Mouse (Mus musculus): ENCODE measurements around the gene Crygn. TPM values are rescaled to one million over a fixed set of nuclear protein-coding genes. Genes with fewer than 3 reads are reported as not detected.
"Not testable (repeated sequence)": the region's sequence is repeated elsewhere in the genome, so short reads cannot be mapped to it uniquely, and the experiment has no call there.

The Crygn gene
- polyA plus RNA-seq, 1 experiment from 2014 or later = not detected

GRCm38 (mm10) chr5:24778843-24779140 is 21.0 kb upstream of the Crygn start:
- Histone ChIP-seq H3K27me3 (peaks cover 21% of the 10 kb centered on the region), H3K4me1 (0 out of 2 replicates have a peak, but pooled peaks cover 6% of the 10 kb centered on the region), H3K36me3 (ENCODE audit: poor library complexity, severe bottlenecking) (no peaks in the 10 kb centered on the region), H3K9ac (0 out of 2 replicates have a peak overlapping the region, but pooled peaks have one; percentile 6), H3K9me3 (replicated peaks) (no peaks in the 10 kb centered on the region), H3K4me2 (peak overlapping the region; percentile 30), H3K27ac (no peak overlapping the region), H3K4me3 (0 out of 2 replicates have a peak overlapping the region, but pooled peaks have one; percentile 3)
- ATAC-seq = no peak
- WGBS = 47% methylated on average over 13 of the region's 13 CpGs

DNA sequence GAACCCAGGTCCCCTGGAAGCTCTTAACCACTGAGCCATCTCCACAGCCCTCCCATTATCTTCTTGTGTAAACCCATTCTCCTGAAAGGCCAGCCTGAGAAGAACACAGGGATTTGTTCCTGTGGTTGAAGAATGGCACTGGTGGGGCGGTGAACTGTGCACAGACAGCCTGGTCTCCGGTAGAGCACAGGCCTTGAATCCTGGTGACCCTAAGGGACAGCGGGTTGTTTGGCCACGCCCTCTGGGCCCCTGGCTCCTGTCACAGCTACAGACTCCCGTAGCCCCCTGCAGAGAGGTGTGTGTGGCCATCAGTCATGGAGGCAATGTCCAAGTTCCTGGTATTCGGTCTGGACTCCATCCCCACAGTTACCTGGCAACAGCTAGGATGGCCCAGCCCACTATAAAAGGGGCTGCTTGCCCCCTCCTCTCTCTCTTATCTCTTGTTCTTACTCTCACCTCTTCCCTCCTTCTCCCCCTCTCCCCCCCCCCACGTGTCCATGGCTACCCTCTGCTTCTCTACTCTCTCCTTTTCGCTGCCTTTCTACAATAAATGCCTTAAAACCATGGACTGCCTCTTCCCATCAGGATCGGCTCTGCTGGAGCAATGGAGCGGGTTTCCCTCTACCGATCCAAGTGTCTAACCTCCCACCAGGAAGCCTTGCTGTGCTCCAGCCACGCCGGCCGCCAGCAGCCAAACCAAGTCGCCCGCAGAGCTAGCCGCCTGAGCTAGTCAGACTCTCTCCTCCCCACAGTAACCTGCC is 20.5 kb upstream of the Crygn start:
- H3K27ac ChIP-seq = no peak overlapping the region
- H3K4me3 ChIP-seq = 0 out of 2 replicates have a peak overlapping the region, but pooled peaks have one; percentile 3
- 0 out of 2 replicates have a peak, but pooled peaks cover 6% of the 10 kb centered on the region for H3K4me1 ChIP-seq
- H3K4me2 ChIP-seq = peak overlapping the region; percentile 30
- no peaks in the 10 kb centered on the region for H3K36me3 ChIP-seq (ENCODE audit: poor library complexity, severe bottlenecking)
- no peak for ATAC-seq
- WGBS = 20% methylated on average over 17 of the region's 17 CpGs
- H3K27me3 ChIP-seq = peaks cover 21% of the 10 kb centered on the region
- H3K9me3 ChIP-seq (replicated peaks) = no peaks in the 10 kb centered on the region
- H3K9ac ChIP-seq = 0 out of 2 replicates have a peak overlapping the region, but pooled peaks have one; percentile 6

GRCm38 (mm10) chr5:24776681-24777080 is 18.9 kb upstream of the Crygn start:
- H3K36me3 ChIP-seq (ENCODE audit: poor library complexity, severe bottlenecking) = no peaks in the 10 kb centered on the region
- H3K4me3 ChIP-seq = no peak overlapping the region
- 0 out of 2 replicates have a peak, but pooled peaks cover 6% of the 10 kb centered on the region for H3K4me1 ChIP-seq
- H3K9ac ChIP-seq = no peak overlapping the region
- H3K9me3 ChIP-seq (replicated peaks) = no peaks in the 10 kb centered on the region
- peaks cover 21% of the 10 kb centered on the region for H3K27me3 ChIP-seq
- WGBS = 72% methylated on average over 4 of the region's 4 CpGs
- no peak overlapping the region for H3K4me2 ChIP-seq
- no peak for ATAC-seq
- no peak overlapping the region for H3K27ac ChIP-seq

- ATAC-seq; H3K4me3 ChIP-seq; H3K4me2 ChIP-seq; H3K4me1 ChIP-seq; H3K27ac ChIP-seq; H3K36me3 ChIP-seq (ENCODE audit: poor library complexity, severe bottlenecking); H3K9ac ChIP-seq; H3K9me3 ChIP-seq (replicated peaks): not testable (repeated sequence)
- peaks cover 16% of the 10 kb centered on the region for H3K27me3 ChIP-seq
- WGBS = 71% methylated on average over 16 of the region's 16 CpGs
Observed at GRCm38 (mm10) chr5:24774549-24774948, 16.7 kb upstream of the Crygn start.

DNA sequence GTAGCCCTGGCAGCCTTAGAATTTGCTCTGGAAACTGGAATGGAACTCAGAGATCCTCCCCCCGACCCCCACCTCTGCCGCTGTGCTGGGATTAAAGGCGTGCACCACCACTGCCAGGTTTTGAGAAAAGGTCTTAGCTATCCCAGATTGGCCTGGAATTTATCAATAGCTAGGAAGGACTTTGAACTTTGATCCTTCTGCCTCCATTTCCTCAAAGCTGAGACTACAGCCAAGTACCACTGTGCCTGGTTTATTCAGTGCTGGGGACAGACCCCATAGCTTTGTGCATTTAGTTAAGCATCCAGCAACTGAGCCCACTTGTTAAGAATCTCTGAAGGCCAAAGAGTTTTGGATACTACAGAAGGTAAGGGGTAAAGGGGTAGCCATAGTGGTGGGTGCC is 877 bp downstream of the Crygn start:
- Histone ChIP-seq H3K36me3 (ENCODE audit: poor library complexity, severe bottlenecking) (no peaks in the 10 kb centered on the region), H3K4me1 (peaks cover 7% of the 10 kb centered on the region), H3K9me3 (replicated peaks) (no peaks in the 10 kb centered on the region), H3K27ac (no peak overlapping the region), H3K4me3 (no peak overlapping the region), H3K4me2 (no peak overlapping the region), H3K27me3 (peaks cover 14% of the 10 kb centered on the region; the same call in 1 of the 2 replicates), H3K9ac (no peak overlapping the region)
- 52% methylated on average over 3 of the region's 3 CpGs for WGBS
- ATAC-seq = no peak

- ATAC-seq = no peak
- Histone ChIP-seq H3K36me3 (ENCODE audit: poor library complexity, severe bottlenecking) (no peaks in the 10 kb centered on the region), H3K4me1 (peaks cover 25% of the 10 kb centered on the region), H3K27me3 (peaks cover 5% of the 10 kb centered on the region; the same call in 1 of the 2 replicates), H3K9me3 (replicated peaks) (no peaks in the 10 kb centered on the region), H3K27ac (no peak overlapping the region), H3K4me2 (peak overlapping the region; percentile 91), H3K9ac (no peak overlapping the region), H3K4me3 (no peak overlapping the region)
- WGBS = 17% methylated on average over 2 of the region's 2 CpGs
Observed at GRCm38 (mm10) chr5:24752175-24752498, 5.7 kb downstream of the Crygn start.

DNA sequence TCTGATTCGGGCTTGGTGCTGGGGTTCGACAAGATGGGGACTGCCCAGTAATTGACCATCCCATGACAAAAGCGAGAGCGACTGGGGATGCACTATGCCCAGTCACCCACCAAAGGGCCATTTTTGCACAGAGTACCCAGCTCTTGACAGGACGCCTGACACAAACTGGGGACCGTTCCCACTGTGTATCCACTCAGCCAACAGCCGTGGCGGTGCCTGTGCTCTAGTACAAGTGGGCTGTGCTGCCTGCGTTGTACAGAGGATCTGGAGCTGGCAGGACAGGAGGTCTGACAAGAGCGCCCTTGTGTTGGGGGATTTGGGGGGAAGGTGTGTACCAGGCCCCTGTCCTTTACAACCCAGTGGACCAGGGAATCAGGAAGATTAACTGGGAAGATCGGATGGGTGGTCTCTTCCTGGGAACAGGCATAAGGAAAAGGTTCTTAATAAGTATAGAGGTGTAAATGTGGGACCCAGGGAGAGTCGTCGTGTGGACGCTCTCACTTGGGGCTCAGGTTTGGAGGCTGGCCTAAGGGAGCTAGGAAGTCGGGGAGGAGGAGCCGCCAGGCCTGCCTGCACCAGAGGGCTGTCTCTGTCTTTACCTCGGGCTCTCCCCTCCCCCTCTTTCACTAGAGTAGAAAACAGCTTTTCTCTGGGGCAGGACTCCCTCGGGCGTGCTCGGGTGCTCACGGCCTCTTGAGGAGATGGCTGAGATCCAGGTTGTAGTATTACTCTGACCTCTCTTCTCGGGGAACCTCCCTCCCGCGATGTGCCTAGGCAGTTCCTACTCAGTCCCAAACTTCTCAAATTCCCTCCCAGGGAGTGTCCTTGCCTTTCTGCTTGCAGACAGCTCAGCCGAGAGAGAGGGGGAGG is 6.3 kb downstream of the Crygn start:
- Histone ChIP-seq H3K36me3 (ENCODE audit: poor library complexity, severe bottlenecking) (no peaks in the 10 kb centered on the region), H3K27me3 (0 out of 2 replicates have a peak, but pooled peaks cover 5% of the 10 kb centered on the region), H3K9me3 (replicated peaks) (no peaks in the 10 kb centered on the region), H3K9ac (peak overlapping the region; percentile 71), H3K4me3 (peak overlapping the region; percentile 59), H3K27ac (no peak overlapping the region), H3K4me1 (peaks cover 25% of the 10 kb centered on the region), H3K4me2 (peak overlapping the region; percentile 91)
- 3% methylated on average over 25 of the region's 25 CpGs for WGBS
- peak; percentile 72 for ATAC-seq

- WGBS = 1% methylated on average over 59 of the region's 59 CpGs
- H3K27ac ChIP-seq = peak overlapping the region; percentile 19
- ATAC-seq = peak; percentile 87
- H3K9me3 ChIP-seq (replicated peaks) = no peaks in the 10 kb centered on the region
- H3K4me1 ChIP-seq = peaks cover 25% of the 10 kb centered on the region
- H3K4me3 ChIP-seq = peak overlapping the region; percentile 59
- H3K9ac ChIP-seq = peak overlapping the region; percentile 71
- no peaks in the 10 kb centered on the region for H3K36me3 ChIP-seq (ENCODE audit: poor library complexity, severe bottlenecking)
- peak overlapping the region; percentile 91 for H3K4me2 ChIP-seq
- 0 out of 2 replicates have a peak, but pooled peaks cover 5% of the 10 kb centered on the region for H3K27me3 ChIP-seq
Observed at GRCm38 (mm10) chr5:24750321-24751304, 7.2 kb downstream of the Crygn start.

GRCm38 (mm10) chr5:24749731-24750130 is 8.1 kb downstream of the Crygn start:
- H3K4me1 ChIP-seq = peaks cover 25% of the 10 kb centered on the region
- H3K27me3 ChIP-seq = 0 out of 2 replicates have a peak, but pooled peaks cover 5% of the 10 kb centered on the region
- ATAC-seq = 0 out of 2 replicates have a peak, but pooled peaks have one; percentile 0
- peak overlapping the region; percentile 91 for H3K4me2 ChIP-seq
- H3K27ac ChIP-seq = peak overlapping the region; percentile 19
- no peaks in the 10 kb centered on the region for H3K9me3 ChIP-seq (replicated peaks)
- H3K36me3 ChIP-seq (ENCODE audit: poor library complexity, severe bottlenecking) = no peaks in the 10 kb centered on the region
- H3K9ac ChIP-seq = peak overlapping the region; percentile 71; the same call in 1 of the 2 replicates
- WGBS = 64% methylated on average over 5 of the region's 5 CpGs
- peak overlapping the region; percentile 59 for H3K4me3 ChIP-seq

- Histone ChIP-seq H3K9me3 (replicated peaks) (no peaks in the 10 kb centered on the region), H3K4me2 (no peak overlapping the region), H3K9ac (peak overlapping the region; percentile 26; the same call in 1 of the 2 replicates), H3K36me3 (ENCODE audit: poor library complexity, severe bottlenecking) (no peaks in the 10 kb centered on the region), H3K27ac (no peak overlapping the region), H3K27me3 (0 out of 2 replicates have a peak, but pooled peaks cover 5% of the 10 kb centered on the region), H3K4me1 (peaks cover 25% of the 10 kb centered on the region), H3K4me3 (no peak overlapping the region)
- WGBS = 10% methylated on average over 6 of the region's 6 CpGs
- no peak for ATAC-seq
Observed at GRCm38 (mm10) chr5:24747533-24747932, 10.3 kb downstream of the Crygn start.

- Histone ChIP-seq H3K9ac (no peak overlapping the region), H3K4me3 (no peak overlapping the region), H3K9me3 (replicated peaks) (no peaks in the 10 kb centered on the region), H3K27ac (no peak overlapping the region), H3K27me3 (no peaks in the 10 kb centered on the region), H3K4me2 (no peak overlapping the region), H3K4me1 (peaks cover 4% of the 10 kb centered on the region; the same call in 1 of the 2 replicates), H3K36me3 (ENCODE audit: poor library complexity, severe bottlenecking) (no peaks in the 10 kb centered on the region)
- 93% methylated on average over 10 of the region's 10 CpGs for WGBS
- no peak for ATAC-seq
Observed at GRCm38 (mm10) chr5:24743956-24744355, 13.9 kb downstream of the Crygn start.
